Mouse (Mus musculus) urinary bladder, postnatal 14 days (tissue): ENCODE measurements around the gene Trim9.
A peak's percentile ranks its signal among the peaks of the same experiment; 100 is the strongest.

Source experiments
- DNase-seq: peaks from one replicate; pipeline ENCODE4 v3.0.0; 2021; ENCODE audit warnings: low spot score

Trim9 gene

DNA sequence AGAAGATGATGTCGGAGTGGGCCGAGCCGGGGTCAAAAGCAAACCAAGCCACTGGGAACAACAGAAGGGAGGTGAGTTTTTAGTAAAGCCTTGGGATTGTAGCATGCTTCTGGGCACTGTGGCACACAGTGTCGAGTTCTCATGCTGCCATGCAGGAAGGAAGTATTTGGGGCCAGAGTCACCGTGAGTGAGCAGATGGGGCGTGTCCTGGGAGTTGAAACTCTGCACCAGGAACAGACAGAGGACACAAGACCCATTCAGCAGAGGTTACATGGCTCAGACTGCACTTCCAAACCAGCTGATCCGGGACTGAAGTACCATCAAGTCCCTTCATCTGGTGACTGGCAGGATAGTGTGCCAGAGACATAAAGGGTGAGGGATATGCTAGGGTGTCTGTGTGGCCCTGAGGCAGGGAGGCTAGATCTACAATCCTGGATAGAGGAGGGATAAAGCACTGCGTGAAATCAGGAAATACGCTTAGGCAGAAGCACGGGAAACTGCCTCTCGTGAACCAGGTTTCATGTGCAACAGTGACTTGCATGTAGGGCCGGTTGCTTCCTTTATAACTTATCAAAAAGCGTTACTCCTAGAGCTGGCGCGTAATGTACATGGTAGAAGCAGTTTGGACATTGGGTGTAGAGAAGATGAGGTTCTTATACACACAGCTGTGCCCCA lies 96.1 kb downstream of the Trim9 start:
- no peak for DNase-seq

DNA sequence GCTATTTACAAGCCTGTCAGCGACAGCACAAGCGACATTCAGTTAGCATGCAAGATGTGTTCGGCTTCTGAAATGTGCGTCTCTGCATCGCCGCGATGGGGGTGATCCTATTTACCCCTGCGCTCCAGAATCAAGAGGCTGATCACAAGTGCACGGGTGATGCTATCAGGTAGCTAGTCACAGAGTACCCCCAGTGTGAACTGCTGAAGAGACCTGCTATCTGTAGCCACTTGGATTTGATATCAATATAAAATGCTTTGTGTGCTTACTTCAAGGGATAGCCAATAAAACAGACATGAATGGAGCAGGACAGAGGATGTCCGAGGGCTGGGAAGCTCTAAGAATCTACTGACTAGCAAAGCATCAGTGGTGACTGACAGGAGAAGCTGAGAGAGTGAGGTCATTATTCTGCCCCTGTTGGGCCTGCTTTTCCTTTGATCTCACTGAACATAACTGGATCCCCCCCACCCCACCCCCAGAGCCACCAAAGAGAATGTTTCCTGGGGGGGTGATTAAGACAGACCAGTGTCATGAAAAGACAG lies 97.7 kb downstream of the Trim9 start:
- no peak for DNase-seq

GRCm38 (mm10) chr12:70247683-70248474 lies 99.5 kb downstream of the Trim9 start:
- DNase-seq: no peak

DNA sequence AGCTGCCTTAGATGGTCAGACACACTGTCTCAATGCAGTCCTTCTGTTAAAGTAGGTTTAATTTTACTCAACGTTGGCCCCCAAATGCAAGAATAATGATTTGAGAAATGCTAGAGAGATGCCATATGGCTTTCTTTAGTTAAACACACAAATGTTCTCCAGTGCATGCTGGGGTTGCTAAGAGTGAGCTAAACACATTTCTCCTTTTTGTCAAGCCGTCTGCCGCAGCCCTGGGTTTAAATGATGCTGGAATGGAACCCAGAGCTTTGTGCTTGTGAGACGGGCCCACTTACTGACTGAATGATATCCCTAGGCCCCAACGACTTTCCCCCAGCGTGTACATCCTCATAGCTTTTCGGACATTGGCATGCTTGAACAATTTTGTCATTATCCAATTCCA lies 104.9 kb downstream of the Trim9 start:
- no peak for DNase-seq

- no peak for DNase-seq
Measured at GRCm38 (mm10) chr12:70239741-70240140, 107.7 kb downstream of the Trim9 start.

DNA sequence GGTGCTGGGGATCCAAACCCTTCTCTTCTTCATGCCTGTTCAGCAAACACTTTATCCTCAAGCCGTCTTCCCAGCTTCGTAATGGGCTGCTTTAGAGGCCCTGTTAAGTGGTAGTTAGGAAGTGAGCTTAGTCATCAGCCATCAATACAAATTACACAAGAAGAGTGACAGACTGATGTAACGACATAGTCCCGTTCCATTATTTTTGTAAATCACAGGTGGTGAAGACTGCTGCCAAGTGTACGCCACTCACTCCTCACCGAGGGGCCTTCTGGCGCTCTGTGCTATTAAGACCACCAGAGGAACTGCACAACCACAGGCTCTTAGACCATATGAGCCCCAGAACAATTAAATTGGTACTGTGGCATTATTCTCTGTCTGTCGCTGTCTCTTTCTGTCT lies 108.8 kb downstream of the Trim9 start:
- DNase-seq: no peak

GRCm38 (mm10) chr12:70234938-70235484 lies 112.4 kb downstream of the Trim9 start:
- peak; percentile 72 for DNase-seq

DNA sequence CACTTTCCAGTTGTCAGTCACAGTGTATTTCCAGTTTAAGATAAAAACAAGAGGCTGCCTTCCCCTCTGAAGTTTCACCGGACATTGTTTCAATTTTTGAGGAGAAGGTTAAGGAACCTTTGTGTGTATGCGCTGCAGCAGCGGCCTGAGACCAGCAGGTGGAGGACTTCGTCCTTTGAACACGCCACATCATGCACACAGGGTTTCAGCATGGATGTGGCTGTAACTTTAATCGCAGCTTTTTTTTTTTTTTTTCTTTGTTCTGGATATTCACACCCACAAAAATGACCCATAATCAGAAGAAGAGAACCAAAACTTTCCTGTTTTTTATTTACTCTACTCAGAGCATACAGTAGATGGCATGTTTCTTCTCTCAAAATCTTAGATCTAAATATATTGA lies 113.0 kb downstream of the Trim9 start:
- peak; percentile 47 for DNase-seq

DNA sequence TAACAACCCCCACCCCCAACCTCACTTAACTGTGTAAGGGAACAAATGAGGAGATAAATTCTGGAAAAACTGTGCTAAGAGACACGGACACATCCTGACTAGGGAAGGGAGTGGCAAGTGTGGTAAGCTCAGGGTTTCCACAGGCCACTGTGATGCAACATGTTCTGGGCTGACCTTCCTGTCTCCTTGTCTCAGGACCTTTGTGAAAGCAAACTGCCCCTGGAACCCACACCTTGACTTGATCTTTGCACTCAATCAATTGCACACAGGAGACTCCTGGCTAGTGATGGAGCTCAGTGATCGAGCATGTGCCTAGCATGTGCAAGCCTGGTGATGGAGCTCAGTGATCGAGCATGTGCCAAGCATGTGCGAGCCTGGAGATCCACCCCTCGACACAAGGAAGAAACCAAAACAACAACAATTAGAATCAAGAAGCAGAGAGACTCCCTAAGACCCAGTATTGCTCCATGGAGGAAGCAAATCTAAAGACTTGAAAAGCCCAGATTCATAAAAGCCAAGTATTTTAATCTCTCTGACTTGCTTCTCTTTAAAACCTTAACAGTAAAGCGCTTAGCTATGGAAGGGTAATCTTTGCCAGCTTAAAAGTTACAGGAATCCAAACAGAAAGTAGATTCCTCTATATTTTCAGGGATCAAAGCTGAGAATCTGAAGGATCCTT lies 113.6 kb downstream of the Trim9 start:
- DNase-seq: no peak

DNA sequence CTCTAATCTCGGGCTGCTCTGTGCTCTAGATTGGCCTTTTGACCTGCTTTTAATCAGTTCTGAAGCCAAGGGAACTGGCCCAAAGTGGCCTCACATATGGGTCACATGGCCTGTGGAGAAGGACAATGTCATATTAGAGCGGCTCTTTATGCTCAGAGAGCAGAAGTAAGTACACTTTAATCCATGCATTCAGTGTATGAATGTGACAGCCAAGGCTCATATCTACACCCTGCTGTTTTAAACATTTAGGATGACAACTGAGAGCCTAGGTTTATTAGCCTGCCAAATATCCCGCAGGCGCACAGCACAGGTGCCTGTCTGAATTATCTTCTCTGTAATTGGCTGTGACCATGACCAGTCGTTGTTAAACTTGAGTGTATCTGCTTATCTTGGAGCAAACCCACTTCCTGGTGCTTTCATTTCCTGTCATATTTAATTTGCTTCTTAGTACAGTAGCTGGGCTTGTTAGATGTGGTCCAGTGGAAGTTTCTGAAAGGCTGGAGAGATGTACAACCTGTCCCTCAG lies 115.3 kb downstream of the Trim9 start:
- no peak for DNase-seq

- no peak for DNase-seq
Measured at GRCm38 (mm10) chr12:70231294-70231693, 116.1 kb downstream of the Trim9 start, which contains the start of gene Pygl. Gene Pygl, minus strand, starts transcription at chr12:70231488.

- no peak for DNase-seq
Measured at GRCm38 (mm10) chr12:70228155-70228554, 119.3 kb downstream of the Trim9 start.

DNA sequence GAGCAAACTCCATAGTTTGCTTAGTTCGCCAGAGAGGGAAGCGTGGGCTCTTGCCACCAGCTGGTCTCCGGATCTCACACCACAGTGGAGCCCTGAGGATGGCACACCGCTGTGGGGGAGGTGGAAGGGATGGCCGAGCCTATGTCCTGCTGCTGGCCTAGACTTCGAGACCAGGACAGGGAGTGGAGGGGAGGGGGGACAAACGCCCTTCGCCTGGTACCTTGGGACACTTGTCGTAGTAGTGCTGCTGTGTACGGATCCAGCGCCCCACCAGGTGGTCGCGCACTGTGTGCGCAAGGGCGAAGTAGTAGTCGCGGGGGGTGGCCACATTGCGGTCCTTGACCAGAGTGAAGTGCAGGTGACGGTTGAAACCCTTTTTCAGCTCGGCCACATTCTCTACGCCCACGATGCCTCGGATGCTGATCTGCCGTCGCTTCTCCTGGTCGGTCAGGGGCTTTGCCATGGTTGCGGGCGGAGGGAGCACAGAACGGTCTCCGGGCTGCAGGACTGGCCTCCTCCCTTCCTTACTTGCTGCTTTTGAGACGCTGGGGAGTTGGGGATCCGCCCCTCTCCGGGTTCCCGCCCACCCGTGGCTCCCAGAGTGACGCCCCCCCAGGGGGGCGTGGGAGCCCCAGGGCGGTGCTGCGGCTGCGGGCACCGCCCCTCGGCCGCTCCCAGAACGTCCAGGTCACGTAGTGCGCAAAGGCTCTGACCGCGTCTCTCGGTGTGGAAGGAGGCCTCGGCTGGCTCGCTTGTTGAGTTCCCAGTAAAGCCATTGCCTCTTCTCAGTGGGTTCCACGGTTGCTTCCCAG lies 120.1 kb downstream of the Trim9 start:
- DNase-seq: peak; percentile 87

- no peak for DNase-seq
Measured at GRCm38 (mm10) chr12:70226655-70227054, 120.8 kb downstream of the Trim9 start.

DNA sequence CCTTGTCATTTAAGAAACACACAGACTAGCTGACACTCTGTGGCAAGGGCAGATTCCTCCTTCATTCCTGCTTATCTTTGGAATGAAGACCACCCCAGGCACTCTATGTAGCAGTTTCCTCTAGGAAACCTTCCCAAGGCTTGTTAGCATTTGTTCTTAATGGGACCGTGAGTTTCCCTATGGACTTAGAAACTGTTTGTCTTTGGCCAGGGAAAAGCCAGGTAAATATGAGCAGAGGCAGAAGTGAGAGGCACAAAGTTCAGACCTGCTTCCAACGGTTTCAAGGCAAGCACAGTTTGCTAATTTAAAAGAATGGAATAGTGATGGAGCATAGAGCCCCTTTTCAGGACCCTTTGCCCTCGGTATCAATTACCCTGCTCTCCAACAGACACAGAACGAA lies 124.1 kb downstream of the Trim9 start:
- no peak for DNase-seq

DNA sequence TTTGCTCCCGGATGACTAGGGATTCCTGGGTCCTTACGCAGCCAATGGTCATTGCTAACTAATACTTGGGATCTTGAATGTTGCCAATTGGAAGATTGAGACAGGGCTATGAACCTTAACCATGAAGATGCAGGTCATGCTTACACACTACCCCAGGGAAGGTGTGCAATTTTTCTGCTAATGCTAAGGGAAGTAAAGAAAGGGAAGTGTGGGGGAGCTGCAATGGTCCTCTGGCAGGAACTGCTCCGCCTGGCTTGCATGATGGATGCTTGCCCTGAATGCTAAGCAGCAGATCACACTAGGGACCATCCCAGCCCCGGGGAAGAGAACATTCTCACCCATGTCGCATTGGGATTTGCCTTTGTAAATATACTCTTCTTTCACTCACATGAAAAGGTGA lies 126.0 kb downstream of the Trim9 start:
- no peak for DNase-seq

- no peak for DNase-seq
Measured at GRCm38 (mm10) chr12:70218795-70219540, 128.4 kb downstream of the Trim9 start.

GRCm38 (mm10) chr12:70216229-70216800 lies 131.1 kb downstream of the Trim9 start:
- no peak for DNase-seq

DNA sequence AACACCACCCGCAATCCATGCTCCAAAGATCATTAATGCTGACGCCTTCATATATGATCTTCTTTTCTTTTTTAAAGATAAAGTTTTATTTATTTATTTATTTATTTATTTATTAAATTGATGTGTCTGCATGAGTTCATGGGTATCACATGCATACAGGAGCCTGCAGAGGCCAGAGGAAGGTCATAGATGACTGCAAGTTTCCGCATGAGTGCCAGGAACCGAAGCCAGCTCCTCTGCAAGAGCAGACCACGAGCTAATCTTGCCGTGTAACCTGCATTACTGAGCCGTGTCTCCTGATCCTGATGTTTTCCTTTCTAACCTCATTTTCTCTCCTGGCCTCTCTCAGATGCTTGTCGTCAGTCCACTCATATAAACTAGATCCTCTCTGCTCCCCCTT lies 133.1 kb downstream of the Trim9 start:
- no peak for DNase-seq

- DNase-seq: no peak
Measured at GRCm38 (mm10) chr12:70213601-70214000, 133.8 kb downstream of the Trim9 start.
